Mouse (Mus musculus): ENCODE results near the gene Car5a. TPM values are rescaled to one million over a fixed set of nuclear protein-coding genes. Genes with fewer than 3 reads are reported as not detected.

Car5a gene
- polyA plus RNA-seq (2015; fragmentation: Nextera tagmentation; extraction: Ambion mirVana), result 0.12 and 0.23 TPM in 2 replicates

- H3K9me3 ChIP-seq (replicated peaks; ENCODE audit: low read length), result no peaks in the 10 kb centered on the region
- H3K27me3 ChIP-seq (ENCODE audit: insufficient read depth, low read length), result no peaks in the 10 kb centered on the region
- ATAC-seq (replicated peaks; ENCODE audit: low FRiP score, low read depth) (no peak), DNase-seq (ENCODE audit: low spot score) (no peak)
- H3K4me1 ChIP-seq (replicated peaks; ENCODE audit: insufficient read depth, low read length), result peaks cover 10% of the 10 kb centered on the region
- H3K36me3 ChIP-seq (ENCODE audit: insufficient read depth, low read length), result no peaks in the 10 kb centered on the region
- no peak within 1 kb of the TSS; the same call in 1 of the 2 replicates for H3K9ac ChIP-seq (ENCODE audit: low read depth, low read length)
- H3K4me2 ChIP-seq (ENCODE audit: low read length), result no peak within 1 kb of the TSS
- H3K4me3 ChIP-seq (replicated peaks; ENCODE audit: low read depth, low read length), result no peak within 1 kb of the TSS
- no peak for TF ChIP-seq CTCF (IDR thresholded peaks at IDR 0.05; ENCODE audit: low read depth)
- H3K27ac ChIP-seq, result no peak within 1 kb of the TSS
Measured at GRCm38 (mm10) chr8:121944831-121945230, at the start of gene Car5a. Gene Car5a, minus strand, starts transcription at chr8:121944904.

- H3K27me3 ChIP-seq (ENCODE audit: insufficient read depth, low read length), result no peaks in the 10 kb centered on the region
- H3K4me1 ChIP-seq (replicated peaks; ENCODE audit: insufficient read depth, low read length), result no peaks in the 10 kb centered on the region
- H3K9me3 ChIP-seq (replicated peaks; ENCODE audit: low read length), result no peaks in the 10 kb centered on the region
- H3K4me2 ChIP-seq (ENCODE audit: low read length), result no peak overlapping the region
- no peak for DNase-seq (ENCODE audit: low spot score)
- TF ChIP-seq CTCF (IDR thresholded peaks at IDR 0.05; ENCODE audit: low read depth), result no peak
- no peak overlapping the region for H3K4me3 ChIP-seq (replicated peaks; ENCODE audit: low read depth, low read length)
- H3K27ac ChIP-seq, result no peak overlapping the region
- ATAC-seq (replicated peaks; ENCODE audit: low FRiP score, low read depth), result no peak
- 80% methylated on average over 4 of the region's 4 CpGs for WGBS
- no peak overlapping the region for H3K9ac ChIP-seq (ENCODE audit: low read depth, low read length)
- H3K36me3 ChIP-seq (ENCODE audit: insufficient read depth, low read length), result peaks cover 55% of the 10 kb centered on the region
Measured at GRCm38 (mm10) chr8:121992911-121993310, 48.2 kb upstream of the Car5a start.

- H3K27me3 ChIP-seq (ENCODE audit: insufficient read depth, low read length), result no peaks in the 10 kb centered on the region
- DNase-seq (ENCODE audit: low spot score), result no peak
- no peaks in the 10 kb centered on the region for H3K9me3 ChIP-seq (replicated peaks; ENCODE audit: low read length)
- WGBS, result 88% methylated on average over 7 of the region's 7 CpGs
- no peak for TF ChIP-seq CTCF (IDR thresholded peaks at IDR 0.05; ENCODE audit: low read depth)
- no peak for ATAC-seq (replicated peaks; ENCODE audit: low FRiP score, low read depth)
- no peak overlapping the region for H3K27ac ChIP-seq
- no peak overlapping the region for H3K9ac ChIP-seq (ENCODE audit: low read depth, low read length)
- H3K4me3 ChIP-seq (replicated peaks; ENCODE audit: low read depth, low read length), result no peak overlapping the region
- no peak overlapping the region for H3K4me2 ChIP-seq (ENCODE audit: low read length)
- no peaks in the 10 kb centered on the region for H3K4me1 ChIP-seq (replicated peaks; ENCODE audit: insufficient read depth, low read length)
- peaks cover 51% of the 10 kb centered on the region for H3K36me3 ChIP-seq (ENCODE audit: insufficient read depth, low read length)
Measured at GRCm38 (mm10) chr8:121991611-121992010, 46.9 kb upstream of the Car5a start.

GRCm38 (mm10) chr8:121990506-121991255 lies 46.0 kb upstream of the Car5a start:
- Histone ChIP-seq H3K27me3 (ENCODE audit: insufficient read depth, low read length) (no peaks in the 10 kb centered on the region), H3K4me1 (replicated peaks; ENCODE audit: insufficient read depth, low read length) (no peaks in the 10 kb centered on the region), H3K9me3 (replicated peaks; ENCODE audit: low read length) (no peaks in the 10 kb centered on the region), H3K4me2 (ENCODE audit: low read length) (no peak overlapping the region), H3K27ac (no peak overlapping the region), H3K36me3 (ENCODE audit: insufficient read depth, low read length) (peaks cover 50% of the 10 kb centered on the region), H3K9ac (ENCODE audit: low read depth, low read length) (no peak overlapping the region), H3K4me3 (replicated peaks; ENCODE audit: low read depth, low read length) (no peak overlapping the region)
- no peak for DNase-seq (ENCODE audit: low spot score)
- no peak for ATAC-seq (replicated peaks; ENCODE audit: low FRiP score, low read depth)
- WGBS, result 79% methylated on average over 9 of the region's 9 CpGs
- no peak for TF ChIP-seq CTCF (IDR thresholded peaks at IDR 0.05; ENCODE audit: low read depth)

GRCm38 (mm10) chr8:121987892-121988291 lies 43.2 kb upstream of the Car5a start:
- H3K4me1 ChIP-seq (replicated peaks; ENCODE audit: insufficient read depth, low read length), result no peaks in the 10 kb centered on the region
- no peaks in the 10 kb centered on the region for H3K9me3 ChIP-seq (replicated peaks; ENCODE audit: low read length)
- WGBS, result 91% methylated on average over 5 of the region's 5 CpGs
- H3K4me3 ChIP-seq (replicated peaks; ENCODE audit: low read depth, low read length), result no peak overlapping the region
- no peak for TF ChIP-seq CTCF (IDR thresholded peaks at IDR 0.05; ENCODE audit: low read depth)
- ATAC-seq (replicated peaks; ENCODE audit: low FRiP score, low read depth) (no peak), DNase-seq (ENCODE audit: low spot score) (no peak)
- H3K27me3 ChIP-seq (ENCODE audit: insufficient read depth, low read length), result no peaks in the 10 kb centered on the region
- H3K4me2 ChIP-seq (ENCODE audit: low read length), result no peak overlapping the region
- H3K36me3 ChIP-seq (ENCODE audit: insufficient read depth, low read length), result peaks cover 33% of the 10 kb centered on the region
- no peak overlapping the region for H3K9ac ChIP-seq (ENCODE audit: low read depth, low read length)
- no peak overlapping the region for H3K27ac ChIP-seq

- no peak for ATAC-seq (replicated peaks; ENCODE audit: low FRiP score, low read depth)
- H3K36me3 ChIP-seq (ENCODE audit: insufficient read depth, low read length), result peaks cover 31% of the 10 kb centered on the region
- no peak for DNase-seq (ENCODE audit: low spot score)
- no peaks in the 10 kb centered on the region for H3K4me1 ChIP-seq (replicated peaks; ENCODE audit: insufficient read depth, low read length)
- WGBS, result 90% methylated on average over 3 of the region's 3 CpGs
- no peak overlapping the region for H3K9ac ChIP-seq (ENCODE audit: low read depth, low read length)
- no peak overlapping the region for H3K27ac ChIP-seq
- TF ChIP-seq CTCF (IDR thresholded peaks at IDR 0.05; ENCODE audit: low read depth), result no peak
- H3K9me3 ChIP-seq (replicated peaks; ENCODE audit: low read length), result no peaks in the 10 kb centered on the region
- no peak overlapping the region for H3K4me3 ChIP-seq (replicated peaks; ENCODE audit: low read depth, low read length)
- H3K4me2 ChIP-seq (ENCODE audit: low read length), result no peak overlapping the region
- H3K27me3 ChIP-seq (ENCODE audit: insufficient read depth, low read length), result no peaks in the 10 kb centered on the region
Measured at GRCm38 (mm10) chr8:121985673-121986072, 41.0 kb upstream of the Car5a start.

All from kidney, postnatal 0 days (tissue).